Mouse (Mus musculus): Measurements from ENCODE around the gene Smarce1. TPM values are rescaled to one million over a fixed set of nuclear protein-coding genes. Genes with fewer than 3 reads are reported as not detected.

The Smarce1 gene
- total RNA-seq, 2 experiments from 2014 or later = 50.1 to 60.8 TPM

- DNase-seq = no peak
These were observed 1.1 kb downstream of the Smarce1 start for GRCm38 (mm10) chr11:99229641-99230260.

DNA sequence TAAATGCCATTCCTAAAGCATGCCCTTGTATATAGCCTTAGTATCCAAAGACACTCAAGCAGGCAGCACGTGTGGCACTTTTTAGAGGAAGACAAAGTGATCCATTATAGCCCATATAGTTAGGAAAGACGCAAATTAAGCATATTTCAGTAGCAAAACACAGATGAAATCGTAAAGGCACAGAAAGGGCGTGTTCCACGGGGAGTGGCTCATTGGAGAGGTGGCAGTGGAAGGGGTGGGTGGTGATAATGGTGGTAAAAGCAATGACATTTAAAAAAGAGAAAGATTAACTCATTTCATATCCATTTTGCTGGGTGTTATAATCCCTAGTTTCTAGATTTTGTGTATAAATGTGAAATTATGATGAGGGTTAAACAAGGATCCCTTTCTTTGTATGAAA, 4.5 kb downstream of the Smarce1 start:
- DNase-seq = no peak

DNA sequence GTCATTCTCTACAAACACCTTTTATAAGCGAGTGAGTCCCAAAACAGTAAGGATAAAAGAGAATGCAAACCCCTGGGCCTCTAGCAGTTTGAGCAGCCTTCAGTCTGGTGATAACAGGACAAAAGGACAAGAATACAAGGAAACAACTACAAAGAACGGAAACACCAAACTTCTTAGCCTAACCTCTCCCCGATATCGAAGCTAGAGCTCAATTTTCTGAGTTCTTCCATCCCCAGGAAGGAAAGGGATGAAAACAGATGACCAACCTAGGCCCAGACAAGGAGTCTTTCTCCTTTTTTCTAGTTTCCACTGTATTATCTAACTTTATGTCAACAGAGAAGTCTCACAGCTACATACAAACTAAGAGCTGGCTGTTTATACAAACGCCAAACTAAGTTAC, 7.5 kb downstream of the Smarce1 start:
- DNase-seq = no peak

GRCm38 (mm10) chr11:99221811-99222210, 9.0 kb downstream of the Smarce1 start:
- DNase-seq = no peak

GRCm38 (mm10) chr11:99217248-99217986, 13.4 kb downstream of the Smarce1 start:
- no peak for DNase-seq

- no peak for DNase-seq
These were observed 14.6 kb downstream of the Smarce1 start for GRCm38 (mm10) chr11:99216181-99216580.

- DNase-seq = no peak
These were observed 18.1 kb downstream of the Smarce1 start for GRCm38 (mm10) chr11:99212693-99213092.

DNA sequence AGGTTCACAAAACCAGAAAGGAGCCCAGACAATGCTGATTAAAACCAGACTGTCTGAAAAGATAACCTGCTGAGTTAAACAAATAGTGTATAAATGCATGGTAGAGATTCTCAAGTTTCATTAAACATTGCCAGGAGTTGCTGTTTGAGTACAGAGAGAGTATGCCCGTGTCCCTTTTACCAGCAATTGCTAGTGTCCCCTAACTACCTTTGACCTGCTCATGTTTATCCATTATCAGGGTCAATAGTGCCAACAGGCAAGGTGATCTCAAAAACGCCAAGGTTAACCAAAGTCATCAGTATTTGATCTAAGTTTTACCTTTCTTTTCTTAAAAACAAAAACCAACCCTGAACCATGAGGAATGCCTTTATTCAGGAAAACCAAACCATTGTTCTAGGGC, 18.9 kb downstream of the Smarce1 start:
- no peak for DNase-seq

DNA sequence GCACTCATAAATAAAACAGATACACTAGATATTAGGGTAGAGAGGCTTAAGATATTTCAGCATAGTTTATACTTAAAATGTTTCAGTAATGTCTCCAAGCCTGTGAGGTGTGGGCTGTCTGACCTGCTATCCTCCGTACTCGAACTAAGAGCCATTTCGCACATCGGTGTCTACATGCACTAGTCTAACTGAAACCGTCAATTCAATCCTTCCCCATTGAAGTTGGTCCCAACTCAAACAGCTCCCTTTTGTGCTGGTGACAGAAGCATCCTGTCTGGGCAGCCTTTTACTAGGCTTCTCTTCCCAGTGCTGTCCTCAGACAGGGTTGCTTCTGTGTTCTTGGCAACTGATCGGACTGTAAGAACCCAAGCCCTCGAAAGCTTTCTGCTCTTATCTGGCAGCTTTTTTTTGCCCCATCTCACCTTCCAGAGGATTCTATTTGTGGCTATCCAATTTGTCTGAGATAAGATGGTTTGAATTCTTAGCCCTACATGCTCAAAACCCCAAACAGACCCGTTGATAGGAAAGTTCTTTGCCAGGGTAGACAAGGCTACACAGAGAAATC, 22.6 kb downstream of the Smarce1 start:
- no peak for DNase-seq

DNA sequence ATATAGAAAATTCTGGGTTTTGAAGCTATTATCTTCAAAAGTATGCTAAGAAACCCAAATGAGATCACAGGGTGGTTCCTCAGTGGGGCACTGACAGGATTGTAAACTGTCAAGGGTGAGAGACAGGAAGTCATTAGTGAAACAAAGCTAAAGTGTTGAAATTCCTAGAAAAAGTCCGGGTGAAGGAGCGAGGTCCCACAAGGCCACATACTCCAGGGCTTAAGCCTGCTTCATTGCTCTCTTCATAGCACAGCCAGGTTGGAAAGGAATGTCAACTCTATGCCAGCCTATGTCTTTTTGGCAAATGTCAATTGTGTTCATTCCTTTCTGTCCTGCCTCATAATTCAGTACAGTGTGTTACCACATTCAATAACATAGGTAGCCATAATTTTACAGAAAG, 23.4 kb downstream of the Smarce1 start:
- DNase-seq = no peak

DNA sequence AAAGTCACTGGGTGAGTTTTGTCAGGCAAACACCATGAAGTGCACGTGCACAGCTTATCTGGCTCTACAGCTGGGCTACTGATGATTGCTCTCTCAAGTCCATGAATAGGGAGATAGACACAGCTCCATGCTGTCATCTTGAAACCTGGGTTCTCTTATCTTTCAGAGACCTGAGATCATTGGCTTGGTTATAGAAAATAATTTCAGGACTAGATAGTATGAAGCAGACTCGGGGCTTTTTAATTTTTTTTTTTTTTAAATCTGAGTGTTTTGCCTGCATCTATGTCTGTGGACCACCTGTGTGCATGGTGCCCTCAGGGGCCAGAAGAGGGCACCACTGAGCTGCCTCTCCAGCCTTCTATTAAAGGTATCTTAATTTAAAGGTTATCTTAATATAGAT, 23.9 kb downstream of the Smarce1 start:
- peak; percentile 5 to 37 for DNase-seq

GRCm38 (mm10) chr11:99189154-99189582, 41.6 kb downstream of the Smarce1 start:
- DNase-seq = peak; percentile 40 to 68

GRCm38 (mm10) chr11:99187348-99187747, 43.5 kb downstream of the Smarce1 start:
- DNase-seq = no peak

- no peak for DNase-seq
These were observed 44.0 kb downstream of the Smarce1 start for GRCm38 (mm10) chr11:99186836-99187235.

DNA sequence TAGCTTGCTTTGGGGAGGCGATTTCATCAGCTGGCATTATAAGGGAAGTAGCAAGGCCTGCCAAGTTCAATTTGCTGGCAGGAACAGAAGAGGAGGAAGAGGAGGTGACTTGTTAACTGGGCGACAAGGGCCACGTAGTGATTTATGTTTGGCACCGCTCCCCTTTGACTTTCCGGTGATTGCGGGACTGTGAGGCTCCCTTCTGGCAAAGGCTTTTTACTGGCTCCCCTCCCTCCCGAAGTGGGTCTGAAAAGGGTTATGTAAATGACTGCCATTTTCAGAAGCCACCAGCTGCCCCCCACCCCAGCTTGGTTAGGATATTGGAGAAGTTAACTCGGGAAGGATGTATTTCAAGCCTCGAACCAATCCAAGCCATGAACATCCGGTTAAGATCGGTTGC, 48.2 kb downstream of the Smarce1 start:
- DNase-seq = no peak

- DNase-seq = no peak
These were observed 50.7 kb downstream of the Smarce1 start for GRCm38 (mm10) chr11:99180071-99180470.

DNA sequence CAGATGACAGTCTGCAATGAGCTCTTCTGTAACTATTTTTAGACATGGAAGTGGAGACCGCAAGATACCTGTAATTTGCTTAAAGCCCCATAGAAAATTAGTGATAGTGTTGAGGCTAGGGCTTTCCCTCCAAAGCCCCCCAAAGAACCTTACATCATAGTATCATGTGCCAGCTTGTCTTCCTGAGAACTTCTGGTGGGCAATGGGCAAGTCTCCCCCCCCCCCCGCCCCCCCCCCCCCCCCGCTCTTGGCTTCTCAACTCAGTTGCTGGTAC, 53.0 kb downstream of the Smarce1 start:
- DNase-seq = no peak

DNA sequence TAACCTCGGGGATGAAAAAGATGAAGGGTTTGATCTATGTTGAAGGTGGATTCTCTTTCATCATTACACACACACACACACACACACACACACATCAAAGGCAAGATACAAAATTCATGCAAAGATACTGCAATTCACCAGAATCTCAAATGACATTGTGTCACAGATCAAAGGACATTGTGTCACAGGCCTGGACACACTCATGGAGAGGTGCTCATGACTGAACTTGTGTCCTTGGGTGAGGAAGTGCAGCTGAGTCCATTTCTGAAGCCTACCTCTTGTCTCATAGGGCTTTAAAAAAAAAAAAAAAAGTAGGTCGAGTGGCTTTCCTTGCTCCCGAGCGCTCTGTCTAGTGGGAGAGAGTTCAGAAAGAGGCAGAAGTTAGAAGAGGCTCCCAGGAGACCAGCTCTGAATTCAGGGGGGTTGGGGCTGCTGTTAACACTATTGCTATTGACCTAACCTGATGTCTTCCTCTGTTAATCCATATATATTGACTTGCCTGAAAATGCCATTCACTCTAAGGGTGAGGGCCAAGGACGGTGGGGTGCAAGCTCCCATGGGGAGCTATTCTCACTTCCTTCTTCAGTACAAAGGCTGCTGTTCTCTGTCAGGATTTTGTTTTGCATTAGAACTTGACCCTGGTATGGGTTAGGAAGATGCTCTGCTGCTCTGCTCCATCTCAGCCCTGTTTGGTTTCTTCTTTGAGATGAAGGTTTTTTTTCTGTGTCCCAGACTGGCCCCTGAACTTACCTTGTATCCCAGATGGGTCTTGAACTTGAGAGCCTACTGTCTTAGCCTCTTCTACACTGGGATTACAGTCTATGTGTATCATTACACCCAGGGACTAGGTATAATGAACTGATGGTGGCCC, 53.5 kb downstream of the Smarce1 start:
- DNase-seq = no peak

DNA sequence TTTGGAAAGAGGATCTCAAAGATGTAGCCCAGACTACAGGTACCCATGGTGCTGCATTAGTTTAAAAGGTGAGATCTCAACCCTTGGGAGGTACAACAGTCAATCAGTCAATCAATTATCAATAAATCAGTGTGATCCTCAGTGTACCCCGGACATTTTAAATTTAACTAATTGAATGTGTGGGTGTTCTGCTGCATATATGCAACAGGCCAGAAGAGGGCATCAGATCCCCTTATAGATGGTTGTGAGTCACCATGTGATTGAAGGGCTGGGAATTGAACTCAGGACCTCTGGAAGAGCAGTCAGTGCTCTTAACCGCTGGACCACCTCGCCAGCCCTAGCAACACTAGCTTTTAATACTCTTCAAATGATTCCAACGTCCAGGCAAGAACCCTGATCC, 58.8 kb downstream of the Smarce1 start:
- DNase-seq = no peak

- DNase-seq = no peak
These were observed 59.4 kb downstream of the Smarce1 start for GRCm38 (mm10) chr11:99171442-99171841.

- no peak for DNase-seq
These were observed 60.1 kb downstream of the Smarce1 start for GRCm38 (mm10) chr11:99170547-99171267.

GRCm38 (mm10) chr11:99170005-99170404, 60.8 kb downstream of the Smarce1 start:
- DNase-seq = no peak

All from adrenal gland, postnatal 36 days (tissue).